Mouse (Mus musculus): Measurements from ENCODE around the gene Abca1. TPM values are rescaled to one million over a fixed set of nuclear protein-coding genes. Genes with fewer than 3 reads are reported as not detected.

Gene Abca1
- polyA plus RNA-seq, 1 experiment from 2014 or later: 7.5 TPM

DNA sequence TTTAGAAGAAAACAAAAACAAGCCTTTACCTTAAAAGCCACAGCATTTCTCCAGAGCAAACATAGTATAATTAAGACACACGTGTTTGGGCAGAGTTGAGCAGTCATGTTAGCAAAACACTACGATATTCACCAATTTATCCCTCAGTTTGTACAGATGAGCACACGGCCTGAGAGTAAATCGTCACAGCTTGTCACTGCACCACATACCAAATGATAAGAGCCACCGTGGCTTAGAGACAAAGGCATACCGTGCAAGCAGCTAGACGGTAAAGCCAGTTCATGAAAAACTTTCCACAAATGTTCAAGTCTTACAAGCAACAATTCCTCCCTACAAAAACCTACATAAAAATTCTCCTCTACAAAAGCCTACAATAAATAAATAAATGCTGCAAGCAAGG, 57.2 kb downstream of the Abca1 start:
- Histone ChIP-seq H3K9ac (ENCODE audit: low read depth, low read length) (no peak overlapping the region), H3K4me3 (ENCODE audit: low read depth, low read length) (no peak overlapping the region), H3K27ac (ENCODE audit: low read depth, low read length) (no peak overlapping the region), H3K27me3 (ENCODE audit: control insufficient read depth, insufficient read depth, low read length) (no peaks in the 10 kb centered on the region), H3K4me2 (replicated peaks; ENCODE audit: low read depth, low read length) (no peak overlapping the region), H3K4me1 (replicated peaks; ENCODE audit: control insufficient read depth, insufficient read depth, low read length) (no peaks in the 10 kb centered on the region), H3K9me3 (ENCODE audit: control insufficient read depth, low read length) (no peaks in the 10 kb centered on the region), H3K36me3 (ENCODE audit: control insufficient read depth, insufficient read depth, low read length) (no peaks in the 10 kb centered on the region)
- ATAC-seq (ENCODE audit: low FRiP score) (no peak), DNase-seq (ENCODE audit: low spot score) (no peak)
- WGBS: 87% methylated on average over 7 of the region's 7 CpGs

DNA sequence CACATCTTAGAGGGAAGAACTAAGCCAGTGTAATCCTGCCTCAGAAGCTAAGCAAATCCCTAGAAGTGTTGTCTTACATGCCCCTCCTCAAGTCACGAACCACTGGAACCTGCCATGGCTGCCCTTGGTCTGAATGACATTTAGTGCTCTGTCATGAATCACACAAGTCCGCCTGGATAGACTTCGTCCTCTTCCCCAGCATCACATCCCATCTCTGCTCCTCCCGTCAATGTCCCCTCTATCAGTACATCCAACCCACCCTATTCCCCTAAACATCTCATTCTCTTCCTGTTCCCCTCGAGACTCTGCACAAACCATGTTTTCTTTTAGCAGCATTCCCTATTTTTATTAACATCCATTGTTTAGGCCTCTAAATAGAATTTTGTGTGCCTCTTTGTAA, 58.4 kb downstream of the Abca1 start:
- ATAC-seq (ENCODE audit: low FRiP score): no peak
- Histone ChIP-seq H3K4me3 (ENCODE audit: low read depth, low read length) (no peak overlapping the region), H3K27me3 (ENCODE audit: control insufficient read depth, insufficient read depth, low read length) (no peaks in the 10 kb centered on the region), H3K9ac (ENCODE audit: low read depth, low read length) (no peak overlapping the region), H3K4me1 (replicated peaks; ENCODE audit: control insufficient read depth, insufficient read depth, low read length) (no peaks in the 10 kb centered on the region), H3K36me3 (ENCODE audit: control insufficient read depth, insufficient read depth, low read length) (no peaks in the 10 kb centered on the region), H3K4me2 (replicated peaks; ENCODE audit: low read depth, low read length) (no peak overlapping the region), H3K27ac (ENCODE audit: low read depth, low read length) (no peak overlapping the region), H3K9me3 (ENCODE audit: control insufficient read depth, low read length) (no peaks in the 10 kb centered on the region)
- 76% methylated on average over 5 of the region's 5 CpGs for WGBS
- DNase-seq (ENCODE audit: low spot score): no peak

- Histone ChIP-seq H3K9ac (ENCODE audit: low read depth, low read length) (no peak overlapping the region), H3K4me2 (replicated peaks; ENCODE audit: low read depth, low read length) (no peak overlapping the region), H3K4me1 (replicated peaks; ENCODE audit: control insufficient read depth, insufficient read depth, low read length) (no peaks in the 10 kb centered on the region), H3K4me3 (ENCODE audit: low read depth, low read length) (no peak overlapping the region), H3K27me3 (ENCODE audit: control insufficient read depth, insufficient read depth, low read length) (no peaks in the 10 kb centered on the region), H3K9me3 (ENCODE audit: control insufficient read depth, low read length) (no peaks in the 10 kb centered on the region), H3K27ac (ENCODE audit: low read depth, low read length) (no peak overlapping the region), H3K36me3 (ENCODE audit: control insufficient read depth, insufficient read depth, low read length) (no peaks in the 10 kb centered on the region)
- ATAC-seq (ENCODE audit: low FRiP score): no peak
- no peak for DNase-seq (ENCODE audit: low spot score)
- 95% methylated on average over 9 of the region's 9 CpGs for WGBS
Observed at GRCm38 (mm10) chr4:53100492-53100891, 59.2 kb downstream of the Abca1 start.

- Histone ChIP-seq H3K27me3 (ENCODE audit: control insufficient read depth, insufficient read depth, low read length) (no peaks in the 10 kb centered on the region), H3K9me3 (ENCODE audit: control insufficient read depth, low read length) (no peaks in the 10 kb centered on the region), H3K27ac (ENCODE audit: low read depth, low read length) (no peak overlapping the region), H3K9ac (ENCODE audit: low read depth, low read length) (no peak overlapping the region), H3K4me3 (ENCODE audit: low read depth, low read length) (no peak overlapping the region), H3K4me2 (replicated peaks; ENCODE audit: low read depth, low read length) (no peak overlapping the region), H3K4me1 (replicated peaks; ENCODE audit: control insufficient read depth, insufficient read depth, low read length) (no peaks in the 10 kb centered on the region), H3K36me3 (ENCODE audit: control insufficient read depth, insufficient read depth, low read length) (no peaks in the 10 kb centered on the region)
- DNase-seq (ENCODE audit: low spot score): no peak
- WGBS: 91% methylated on average over 4 of the region's 4 CpGs
- ATAC-seq (ENCODE audit: low FRiP score): no peak
Observed at GRCm38 (mm10) chr4:53094850-53095249, 64.8 kb downstream of the Abca1 start.

DNA sequence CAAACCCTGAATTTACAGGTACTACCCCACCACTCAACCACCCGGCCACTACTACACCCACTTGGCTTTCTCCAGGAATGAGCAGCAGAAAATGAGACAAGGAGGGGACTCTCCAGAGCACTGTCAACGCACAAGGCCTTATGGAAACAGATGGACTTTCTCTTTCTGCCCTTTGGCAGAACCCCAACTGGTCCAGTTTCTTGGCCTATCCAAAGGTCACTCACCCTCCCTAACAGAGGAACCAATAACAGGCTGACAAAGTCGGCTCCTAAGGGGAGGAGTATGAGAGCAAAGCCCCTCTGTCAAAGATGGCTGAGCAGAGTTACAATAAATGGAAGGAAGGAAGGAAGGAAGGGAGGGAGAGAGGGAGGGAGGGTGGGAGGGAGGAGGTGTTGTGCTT, 65.4 kb downstream of the Abca1 start:
- no peak for DNase-seq (ENCODE audit: low spot score)
- 84% methylated on average over 3 of the region's 3 CpGs for WGBS
- H3K36me3 ChIP-seq (ENCODE audit: control insufficient read depth, insufficient read depth, low read length): no peaks in the 10 kb centered on the region
- no peak overlapping the region for H3K9ac ChIP-seq (ENCODE audit: low read depth, low read length)
- no peak overlapping the region for H3K4me3 ChIP-seq (ENCODE audit: low read depth, low read length)
- no peaks in the 10 kb centered on the region for H3K9me3 ChIP-seq (ENCODE audit: control insufficient read depth, low read length)
- H3K4me2 ChIP-seq (replicated peaks; ENCODE audit: low read depth, low read length): no peak overlapping the region
- no peaks in the 10 kb centered on the region for H3K4me1 ChIP-seq (replicated peaks; ENCODE audit: control insufficient read depth, insufficient read depth, low read length)
- no peaks in the 10 kb centered on the region for H3K27me3 ChIP-seq (ENCODE audit: control insufficient read depth, insufficient read depth, low read length)
- ATAC-seq (ENCODE audit: low FRiP score): no peak
- H3K27ac ChIP-seq (ENCODE audit: low read depth, low read length): no peak overlapping the region

DNA sequence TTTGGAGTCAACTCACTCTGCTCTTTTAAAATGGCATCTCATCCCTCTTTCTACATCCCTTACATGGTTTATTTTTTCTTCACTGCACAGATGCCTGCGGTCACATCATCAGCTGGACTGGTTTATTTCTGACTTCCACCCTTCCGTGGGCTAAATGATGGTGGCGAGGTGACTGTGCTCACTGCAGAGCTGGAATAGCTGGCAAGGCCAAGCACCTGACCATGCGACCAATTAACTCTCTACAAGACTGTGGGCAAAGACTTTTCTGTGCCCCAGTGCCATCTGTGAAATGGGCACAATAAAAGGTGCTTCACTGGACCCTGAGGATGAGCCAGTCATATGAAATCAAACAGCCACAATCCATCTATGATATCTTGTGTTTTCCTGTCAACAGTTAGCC, 66.1 kb downstream of the Abca1 start:
- Histone ChIP-seq H3K27ac (ENCODE audit: low read depth, low read length) (no peak overlapping the region), H3K9ac (ENCODE audit: low read depth, low read length) (no peak overlapping the region), H3K9me3 (ENCODE audit: control insufficient read depth, low read length) (no peaks in the 10 kb centered on the region), H3K27me3 (ENCODE audit: control insufficient read depth, insufficient read depth, low read length) (no peaks in the 10 kb centered on the region), H3K4me2 (replicated peaks; ENCODE audit: low read depth, low read length) (no peak overlapping the region), H3K4me1 (replicated peaks; ENCODE audit: control insufficient read depth, insufficient read depth, low read length) (no peaks in the 10 kb centered on the region), H3K4me3 (ENCODE audit: low read depth, low read length) (no peak overlapping the region), H3K36me3 (ENCODE audit: control insufficient read depth, insufficient read depth, low read length) (no peaks in the 10 kb centered on the region)
- no peak for ATAC-seq (ENCODE audit: low FRiP score)
- DNase-seq (ENCODE audit: low spot score): no peak
- 88% methylated on average over 4 of the region's 4 CpGs for WGBS

GRCm38 (mm10) chr4:53089641-53090040, 70.1 kb downstream of the Abca1 start:
- no peak overlapping the region for H3K4me2 ChIP-seq (replicated peaks; ENCODE audit: low read depth, low read length)
- 97% methylated on average over 3 of the region's 3 CpGs for WGBS
- H3K27ac ChIP-seq (ENCODE audit: low read depth, low read length): no peak overlapping the region
- H3K4me3 ChIP-seq (ENCODE audit: low read depth, low read length): no peak overlapping the region
- DNase-seq (ENCODE audit: low spot score): no peak
- no peaks in the 10 kb centered on the region for H3K27me3 ChIP-seq (ENCODE audit: control insufficient read depth, insufficient read depth, low read length)
- no peak for ATAC-seq (ENCODE audit: low FRiP score)
- no peaks in the 10 kb centered on the region for H3K9me3 ChIP-seq (ENCODE audit: control insufficient read depth, low read length)
- H3K9ac ChIP-seq (ENCODE audit: low read depth, low read length): no peak overlapping the region
- no peaks in the 10 kb centered on the region for H3K36me3 ChIP-seq (ENCODE audit: control insufficient read depth, insufficient read depth, low read length)
- H3K4me1 ChIP-seq (replicated peaks; ENCODE audit: control insufficient read depth, insufficient read depth, low read length): no peaks in the 10 kb centered on the region

- no peaks in the 10 kb centered on the region for H3K27me3 ChIP-seq (ENCODE audit: control insufficient read depth, insufficient read depth, low read length)
- 70% methylated on average over 4 of the region's 4 CpGs for WGBS
- DNase-seq (ENCODE audit: low spot score): no peak
- no peak overlapping the region for H3K9ac ChIP-seq (ENCODE audit: low read depth, low read length)
- H3K4me3 ChIP-seq (ENCODE audit: low read depth, low read length): no peak overlapping the region
- no peaks in the 10 kb centered on the region for H3K36me3 ChIP-seq (ENCODE audit: control insufficient read depth, insufficient read depth, low read length)
- H3K27ac ChIP-seq (ENCODE audit: low read depth, low read length): no peak overlapping the region
- no peaks in the 10 kb centered on the region for H3K4me1 ChIP-seq (replicated peaks; ENCODE audit: control insufficient read depth, insufficient read depth, low read length)
- H3K4me2 ChIP-seq (replicated peaks; ENCODE audit: low read depth, low read length): no peak overlapping the region
- no peaks in the 10 kb centered on the region for H3K9me3 ChIP-seq (ENCODE audit: control insufficient read depth, low read length)
- no peak for ATAC-seq (ENCODE audit: low FRiP score)
Observed at GRCm38 (mm10) chr4:53088999-53089398, 70.7 kb downstream of the Abca1 start.

- Histone ChIP-seq H3K4me3 (ENCODE audit: low read depth, low read length) (no peak overlapping the region), H3K27ac (ENCODE audit: low read depth, low read length) (no peak overlapping the region), H3K4me1 (replicated peaks; ENCODE audit: control insufficient read depth, insufficient read depth, low read length) (no peaks in the 10 kb centered on the region), H3K36me3 (ENCODE audit: control insufficient read depth, insufficient read depth, low read length) (no peaks in the 10 kb centered on the region), H3K27me3 (ENCODE audit: control insufficient read depth, insufficient read depth, low read length) (no peaks in the 10 kb centered on the region), H3K4me2 (replicated peaks; ENCODE audit: low read depth, low read length) (no peak overlapping the region), H3K9me3 (ENCODE audit: control insufficient read depth, low read length) (no peaks in the 10 kb centered on the region), H3K9ac (ENCODE audit: low read depth, low read length) (no peak overlapping the region)
- DNase-seq (ENCODE audit: low spot score) (no peak), ATAC-seq (ENCODE audit: low FRiP score) (no peak)
- WGBS: 89% methylated on average over 2 of the region's 2 CpGs
Observed at GRCm38 (mm10) chr4:53086636-53087035, 73.1 kb downstream of the Abca1 start.
